Mouse (Mus musculus): Measurements from ENCODE around the gene Cyp3a13.

GRCm38 (mm10) chr5:137897812-137898211 is 23.6 kb downstream of the Cyp3a13 start:
- TF ChIP-seq CTCF (conservative IDR thresholded peaks at IDR 0.05; ENCODE audit: low read length) (no peak), POU5F1 (IDR thresholded peaks at IDR 0.05; ENCODE audit: borderline replicate concordance, low read length) (no peak), NANOG (IDR thresholded peaks at IDR 0.05; ENCODE audit: borderline replicate concordance, low read length) (no peak)
